Mouse (Mus musculus) embryonic fibroblast, embryonic 13.5 days (primary cell): Measurements from ENCODE around the gene Rnf227.

Experiments used
- CTCF ChIP-seq: IDR thresholded peaks from 2 replicates; pipeline ENCODE4 v1.5.1; 2011; ENCODE audit warnings: mild to moderate bottlenecking, control low read depth, low read length, moderate library complexity, borderline replicate concordance; ENCODE audit not compliant: insufficient read depth
- POLR2A ChIP-seq: IDR thresholded peaks from 2 replicates; pipeline ENCODE4 v1.6.1; 2011; ENCODE audit warnings: low read depth, mild to moderate bottlenecking, control low read depth, low read length, moderate library complexity

- TF ChIP-seq CTCF (no peak), POLR2A (no peak)
Observed at GRCm38 (mm10) chr11:69297799-69298198, 42.5 kb upstream of the Rnf227 start.
